Mouse (Mus musculus): Measurements from ENCODE around the gene Nkain4.
A peak's percentile ranks its signal among the peaks of the same experiment; 100 is the strongest.

The Nkain4 gene

DNA sequence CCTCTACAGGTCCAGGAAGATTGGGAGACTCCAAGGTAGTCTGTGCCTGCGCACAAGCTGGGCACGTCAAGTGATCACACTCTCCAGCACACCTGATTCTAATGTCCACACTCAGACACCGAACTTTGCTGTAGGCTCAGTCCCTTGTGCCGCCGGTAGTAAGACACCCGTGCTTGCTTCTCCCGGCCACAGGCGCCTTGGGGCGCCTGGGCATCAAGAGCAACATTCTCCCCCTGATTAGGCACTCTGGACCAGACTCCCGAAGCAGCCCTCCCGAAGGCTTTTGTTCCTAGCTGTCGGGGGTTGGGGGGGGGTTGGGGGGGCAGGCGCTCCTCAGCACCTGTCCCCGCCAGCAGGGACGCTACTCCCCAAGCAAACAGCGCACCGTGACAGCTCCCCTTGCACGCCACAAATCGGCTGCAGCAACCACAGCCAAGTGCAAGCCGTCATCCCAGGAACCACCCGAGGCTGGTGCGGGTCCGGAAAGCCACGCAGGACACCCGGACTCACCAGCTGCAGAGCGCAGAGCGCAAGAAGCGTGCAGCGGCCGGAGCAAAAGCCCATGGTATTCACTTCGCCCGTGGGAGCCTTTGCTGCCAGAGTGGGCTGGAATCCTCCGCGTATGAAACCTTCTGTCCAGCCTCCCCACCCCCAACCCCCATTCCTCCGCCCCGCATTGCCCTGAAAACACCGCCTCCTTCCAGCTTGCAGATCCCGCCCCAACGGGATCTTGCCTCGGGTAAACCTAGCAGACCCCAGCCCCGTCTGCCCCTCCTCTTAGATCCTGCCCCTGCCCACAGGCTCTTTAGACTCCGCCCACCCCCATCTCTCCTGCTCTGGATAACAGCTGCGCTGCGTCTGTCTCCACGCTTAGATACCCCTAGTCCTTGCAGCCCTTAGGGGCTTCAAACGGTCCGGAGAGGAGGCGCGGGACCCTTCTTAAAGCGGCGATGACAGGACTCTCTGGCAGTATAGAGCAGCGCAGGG, at the start of gene Nkain4:
Gene Nkain4 (minus strand): TSS at position 639 of the 987 bp plus-strand sequence.
- DNase-seq (ENCODE audit: low read depth, low spot score), result peak; percentile 15

DNA sequence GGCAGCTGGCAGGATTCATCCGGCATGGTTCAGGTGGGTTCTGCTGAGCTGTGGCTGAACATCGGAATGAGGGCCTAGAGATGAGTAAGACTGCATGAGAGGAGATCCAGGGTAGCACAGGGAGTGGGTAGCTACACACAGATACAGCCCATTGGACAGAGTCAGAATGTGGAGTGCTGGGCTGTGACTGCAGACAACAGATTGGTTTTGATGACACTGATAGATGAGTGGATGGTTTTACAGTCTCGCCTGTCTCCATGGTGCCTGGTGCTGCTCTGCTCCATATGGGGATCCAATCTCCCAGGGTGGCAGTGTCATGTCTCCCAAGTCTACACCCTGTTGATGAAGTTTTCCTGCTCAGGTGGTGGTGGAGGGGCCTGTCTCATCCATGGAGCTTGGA, 42.4 kb upstream of the Nkain4 start:
- no peak for DNase-seq (ENCODE audit: low read depth, low spot score)

- peak; percentile 16 for DNase-seq (ENCODE audit: low read depth, low spot score)
Observed at GRCm38 (mm10) chr2:180996436-180996835, 41.9 kb upstream of the Nkain4 start.

- no peak for DNase-seq (ENCODE audit: low read depth, low spot score)
Observed at GRCm38 (mm10) chr2:180995457-180995856, 41.0 kb upstream of the Nkain4 start.

- DNase-seq (ENCODE audit: low read depth, low spot score), result no peak
Observed at GRCm38 (mm10) chr2:180994360-180994759, 39.9 kb upstream of the Nkain4 start.

GRCm38 (mm10) chr2:180990347-180990746, 35.8 kb upstream of the Nkain4 start:
- DNase-seq (ENCODE audit: low read depth, low spot score), result no peak

DNA sequence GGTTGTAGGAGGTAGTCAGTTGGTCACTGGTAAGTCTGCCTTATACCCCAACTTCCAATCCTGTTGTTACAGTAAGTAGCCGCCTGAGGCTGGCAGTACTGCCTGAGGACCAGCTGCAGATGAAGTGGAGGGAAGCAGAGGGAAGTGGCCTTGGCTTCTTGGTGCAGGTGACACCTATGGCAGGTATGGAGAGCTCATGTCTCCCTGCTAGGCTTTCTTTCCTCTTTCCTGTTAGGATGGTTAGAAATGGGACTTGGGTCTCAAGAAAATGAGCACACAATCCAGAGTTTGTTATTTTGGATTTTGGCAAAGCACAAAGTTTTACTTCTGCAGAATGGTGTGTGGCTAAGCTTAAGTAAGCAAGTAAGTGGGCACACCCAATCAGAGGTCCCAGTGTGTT, 34.4 kb upstream of the Nkain4 start:
- DNase-seq (ENCODE audit: low read depth, low spot score), result no peak

DNA sequence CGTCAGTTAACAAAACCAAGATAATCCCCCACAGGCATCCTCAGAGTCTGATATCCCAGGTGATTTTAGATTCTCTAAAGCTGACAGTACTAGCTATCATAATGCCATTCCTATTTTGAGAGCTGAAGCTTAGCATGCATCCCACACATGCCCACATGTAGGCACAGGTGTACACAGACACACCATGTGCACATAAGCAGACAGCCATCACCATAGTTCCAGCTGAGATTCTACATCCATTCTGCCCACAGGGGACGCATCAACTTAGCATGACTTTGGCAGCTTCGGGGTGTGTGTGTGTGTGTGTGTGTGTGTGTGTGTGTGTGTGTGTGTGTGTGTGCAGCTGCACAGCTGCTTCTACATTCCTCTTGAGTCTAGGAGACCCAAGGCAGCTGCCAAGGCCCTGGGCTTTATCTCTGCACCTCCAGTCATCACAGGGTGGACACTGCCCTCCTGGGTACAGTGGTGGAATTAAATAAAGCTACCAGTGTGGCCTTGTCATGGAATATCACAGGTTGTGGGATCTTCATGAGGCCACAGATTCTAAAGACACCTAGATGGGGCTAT, 33.9 kb upstream of the Nkain4 start:
- no peak for DNase-seq (ENCODE audit: low read depth, low spot score)

DNA sequence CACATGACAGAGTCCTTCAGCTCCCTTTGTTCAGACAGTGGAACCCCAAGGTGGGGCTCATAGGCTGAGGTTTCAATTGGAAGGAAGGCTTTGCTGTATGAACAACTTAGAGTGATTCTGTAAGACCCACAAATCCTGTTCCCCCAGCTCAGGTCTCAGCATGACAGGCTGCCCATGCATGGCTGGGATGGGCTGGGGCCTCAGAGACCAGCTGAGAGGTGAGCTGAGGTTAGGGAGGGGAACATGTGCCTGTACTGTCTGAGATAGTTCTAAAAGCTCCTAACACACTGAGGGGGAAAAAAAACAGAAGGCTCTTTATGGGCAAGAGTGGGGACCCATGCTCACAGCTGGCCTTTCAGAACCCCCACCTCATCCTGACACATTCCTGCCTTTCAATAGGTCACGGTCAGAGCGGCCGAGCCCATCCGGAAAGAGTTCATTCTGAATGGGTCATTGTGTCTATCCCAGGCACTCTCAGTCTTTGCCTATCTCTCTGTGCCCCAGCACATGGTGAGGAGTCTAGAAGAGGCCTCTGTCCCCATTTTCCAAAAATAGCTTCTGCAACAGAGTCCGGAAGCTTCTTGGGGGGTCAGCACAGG, 33.0 kb upstream of the Nkain4 start:
- DNase-seq (ENCODE audit: low read depth, low spot score), result no peak

DNA sequence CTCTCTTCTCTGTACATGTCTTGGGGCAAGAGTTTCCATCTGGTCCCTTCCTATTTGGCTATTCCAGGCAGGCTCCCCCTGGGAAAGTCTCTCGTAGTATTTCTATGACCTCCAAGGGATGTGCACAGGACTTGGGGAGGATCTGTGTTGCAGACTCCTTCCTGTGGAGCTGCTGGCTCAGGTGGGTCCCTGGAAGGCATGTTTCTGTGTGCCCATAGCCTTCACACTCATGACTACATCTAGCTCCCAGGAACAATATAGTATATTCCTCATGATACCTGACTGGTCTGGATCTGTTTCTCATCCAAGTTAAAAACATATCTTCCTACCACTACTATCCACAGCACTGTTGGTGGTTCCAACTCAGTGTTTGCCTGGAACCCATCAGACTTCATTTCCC, 32.5 kb upstream of the Nkain4 start:
- no peak for DNase-seq (ENCODE audit: low read depth, low spot score)

- DNase-seq (ENCODE audit: low read depth, low spot score), result no peak
Observed at GRCm38 (mm10) chr2:180986449-180986848, 31.9 kb upstream of the Nkain4 start, which contains the start of gene Col20a1. Gene Col20a1 (plus strand): TSS chr2:180986535.

GRCm38 (mm10) chr2:180985635-180986034, 31.1 kb upstream of the Nkain4 start:
- no peak for DNase-seq (ENCODE audit: low read depth, low spot score)

GRCm38 (mm10) chr2:180981133-180981532, 26.6 kb upstream of the Nkain4 start:
- no peak for DNase-seq (ENCODE audit: low read depth, low spot score)

DNA sequence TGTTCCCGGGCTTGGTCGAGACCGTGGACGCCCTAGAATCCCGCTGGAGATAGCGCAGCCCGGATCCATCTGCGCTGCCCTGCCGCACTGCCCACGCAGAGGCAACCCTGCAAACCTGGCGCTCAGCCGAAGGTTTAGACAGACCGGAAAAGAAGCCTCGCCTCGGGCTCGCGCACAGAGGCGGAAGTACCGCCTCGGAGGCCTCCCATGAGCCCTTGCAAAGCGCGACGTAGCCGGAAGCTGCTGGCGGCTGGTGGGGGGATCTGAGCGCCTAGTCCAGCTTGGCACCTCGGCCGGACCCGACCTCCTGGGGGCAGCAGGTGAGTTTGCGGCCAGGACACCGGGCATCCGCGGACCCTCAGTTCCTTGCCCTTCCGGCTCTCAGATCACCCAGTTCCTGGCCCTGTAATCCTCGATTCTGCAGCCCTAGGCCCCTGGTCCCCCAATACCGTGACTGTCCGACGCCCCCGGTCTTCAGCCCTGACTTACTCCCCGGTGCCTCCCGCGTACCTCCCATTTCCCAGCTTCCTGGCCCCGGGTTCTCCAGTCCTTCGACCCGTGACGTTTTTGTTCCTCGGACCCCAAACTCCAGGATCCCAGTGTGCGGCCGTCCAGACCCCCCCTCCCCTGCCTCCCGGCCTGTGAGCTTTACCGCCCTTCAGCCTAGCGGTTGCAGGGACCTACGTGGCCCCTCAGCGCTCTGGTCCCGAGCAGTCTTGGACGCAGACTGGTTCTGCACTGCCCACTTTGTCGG, 12.7 kb upstream of the Nkain4 start, which contains the start of gene Arfgap1:
Gene Arfgap1 (plus strand): TSS at position 216 of the 754 bp plus-strand sequence.
- peak; percentile 90 for DNase-seq (ENCODE audit: low read depth, low spot score)

GRCm38 (mm10) chr2:180966092-180966882, 11.8 kb upstream of the Nkain4 start:
- DNase-seq (ENCODE audit: low read depth, low spot score), result peak; percentile 58

DNA sequence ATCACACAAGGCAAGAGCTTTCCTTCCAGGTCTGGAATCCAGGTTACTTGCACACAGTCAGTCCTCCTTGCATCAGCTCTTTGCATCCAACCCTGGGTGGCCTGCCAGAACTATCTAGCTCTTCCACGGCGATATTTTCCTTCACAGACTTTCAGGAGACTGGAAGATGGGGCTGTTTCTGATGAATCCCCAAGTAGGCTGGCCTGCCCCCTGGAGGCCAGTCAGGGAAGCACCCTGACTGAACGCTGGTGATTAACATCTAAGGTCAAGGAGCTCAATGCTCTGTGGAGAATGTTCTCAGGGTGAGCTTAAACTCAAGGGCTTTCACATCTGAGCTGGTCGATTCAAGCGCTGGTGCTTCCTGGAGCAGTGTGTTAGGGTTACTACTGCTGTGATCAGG, 9.5 kb upstream of the Nkain4 start:
- peak; percentile 21 for DNase-seq (ENCODE audit: low read depth, low spot score)

- DNase-seq (ENCODE audit: low read depth, low spot score), result no peak
Observed at GRCm38 (mm10) chr2:180962616-180963308, 8.3 kb upstream of the Nkain4 start.

DNA sequence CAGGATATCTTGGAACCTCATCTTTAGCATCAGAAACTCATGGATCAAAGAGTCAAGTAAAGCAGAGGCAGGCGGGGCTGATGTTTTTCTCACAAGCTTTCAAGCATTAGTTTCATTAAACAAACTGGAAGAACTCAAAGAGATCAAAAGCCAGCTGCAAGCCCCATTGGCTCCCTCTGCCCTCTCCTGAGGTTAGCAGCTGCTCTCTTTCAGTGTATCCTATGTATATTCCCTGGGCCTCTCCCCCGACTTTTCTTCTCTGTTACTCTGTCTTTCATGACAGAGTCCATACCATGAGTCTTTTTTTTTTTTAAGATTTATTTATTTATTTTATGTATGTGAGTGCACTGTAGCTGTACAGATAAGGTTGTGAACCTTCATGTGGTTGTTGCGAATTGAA, 5.7 kb upstream of the Nkain4 start:
- DNase-seq (ENCODE audit: low read depth, low spot score), result no peak

DNA sequence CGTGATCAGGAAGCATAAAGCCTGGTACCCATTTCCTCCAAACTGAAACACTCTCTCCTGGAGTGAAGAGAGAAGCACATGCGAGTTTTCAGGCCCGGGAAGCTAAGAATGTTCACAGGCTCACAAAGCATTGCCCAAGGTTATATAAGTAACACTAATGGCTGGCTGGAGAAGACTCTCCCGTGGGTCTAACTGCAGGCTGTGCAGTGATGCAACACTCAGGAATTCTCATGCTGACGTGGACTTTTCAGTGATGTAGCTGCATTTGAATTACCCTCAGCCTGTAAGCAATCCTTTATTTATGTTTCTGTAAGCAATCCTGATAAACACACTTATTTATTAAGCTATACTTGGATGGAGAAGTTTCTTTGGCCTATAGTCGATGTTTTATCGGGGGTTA, 5.1 kb upstream of the Nkain4 start:
- DNase-seq (ENCODE audit: low read depth, low spot score), result no peak

DNA sequence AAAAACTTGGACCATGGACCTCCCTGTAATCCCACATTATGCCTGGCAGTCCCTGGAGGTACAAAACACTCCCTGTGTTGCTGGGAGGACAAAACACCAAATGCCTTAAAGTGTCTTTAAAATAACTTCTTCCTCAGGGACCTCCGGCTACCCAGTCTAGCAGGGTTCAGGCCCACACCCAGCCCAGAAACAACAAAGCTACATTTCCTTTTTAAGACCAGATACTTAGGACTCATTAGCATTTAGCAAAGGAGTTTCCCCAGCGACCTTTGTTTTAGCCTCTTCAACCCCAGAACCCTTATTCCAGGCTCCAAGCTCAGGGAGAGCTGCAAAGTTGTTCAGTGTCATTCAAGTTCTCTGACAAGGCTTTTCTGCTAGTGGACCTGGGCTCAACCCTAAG, 861 bp downstream of the Nkain4 start:
- no peak for DNase-seq (ENCODE audit: low read depth, low spot score)
